Comparison of ENCODE assay signal across 8 mouse cellular contexts in genomic region chr13:81710266-81710665, GRCm38 (mm10). TPM values are rescaled to one million over a fixed set of nuclear protein-coding genes. Genes with fewer than 3 reads are reported as not detected.
A peak's percentile ranks its signal among the peaks of the same experiment; 100 is the strongest.
DNase-seq lines count a peak whose midpoint lies in the region; ATAC-seq and TF ChIP-seq lines count a peak whose summit lies in the region.

No protein-coding gene starts in this region.

- no peak for TF ChIP-seq CTCF in bone marrow macrophage, adult 2 months (IDR thresholded peaks at IDR 0.05; ENCODE audit: low read depth, low read length)

- peaks cover 21% of the 10 kb centered on the region for H3K4me1 ChIP-seq in kidney, embryonic 16.5 days (ENCODE audit: insufficient read depth, low read length)
- H3K4me1 ChIP-seq in bone marrow macrophage, adult 2 months (ENCODE audit: control insufficient read depth, insufficient read depth, low read length), result peaks cover 11% of the 10 kb centered on the region
- H3K4me1 ChIP-seq in hindbrain, embryonic 15.5 days (replicated peaks), result peaks cover 18% of the 10 kb centered on the region
- H3K4me1 ChIP-seq in midbrain, embryonic 11.5 days (ENCODE audit: control insufficient read depth, insufficient read depth, low read length), result peaks cover 13% of the 10 kb centered on the region

- H3K9me3 ChIP-seq in kidney, embryonic 16.5 days (ENCODE audit: low read length), result no peaks in the 10 kb centered on the region
- no peaks in the 10 kb centered on the region for H3K9me3 ChIP-seq in hindbrain, embryonic 15.5 days
- no peaks in the 10 kb centered on the region for H3K9me3 ChIP-seq in midbrain, embryonic 11.5 days (ENCODE audit: control insufficient read depth, low read length)

- peak overlapping the region; percentile 70 for H3K9ac ChIP-seq in kidney, embryonic 16.5 days (replicated peaks; ENCODE audit: low read length)
- H3K9ac ChIP-seq in hindbrain, embryonic 15.5 days, result peak overlapping the region; percentile 78
- H3K9ac ChIP-seq in midbrain, embryonic 11.5 days (ENCODE audit: low read length), result peak overlapping the region; percentile 71

- peak overlapping the region; percentile 87; the same call in 1 of the 2 replicates for H3K27ac ChIP-seq in kidney, embryonic 16.5 days (ENCODE audit: low read length)
- 0 out of 2 replicates have a peak overlapping the region, but pooled peaks have one; percentile 19 for H3K27ac ChIP-seq in bone marrow macrophage, adult 2 months (ENCODE audit: insufficient read depth, low read depth, low read length)
- no peak overlapping the region for H3K27ac ChIP-seq in hindbrain, embryonic 15.5 days (replicated peaks)
- no peak overlapping the region for H3K27ac ChIP-seq in midbrain, embryonic 11.5 days (ENCODE audit: low read depth, low read length)

- no peak for ATAC-seq in kidney, embryonic 16.5 days (ENCODE audit: low FRiP score, low TSS enrichment)
- no peak for ATAC-seq in hindbrain, embryonic 15.5 days (ENCODE audit: low FRiP score, low read depth)
- ATAC-seq in midbrain, embryonic 11.5 days (ENCODE audit: low FRiP score), result 0 out of 2 replicates have a peak, but pooled peaks have one; percentile 1

- H3K36me3 ChIP-seq in kidney, embryonic 16.5 days (ENCODE audit: insufficient read depth, low read length), result no peaks in the 10 kb centered on the region
- no peaks in the 10 kb centered on the region for H3K36me3 ChIP-seq in hindbrain, embryonic 15.5 days
- H3K36me3 ChIP-seq in midbrain, embryonic 11.5 days (ENCODE audit: control insufficient read depth, insufficient read depth, low read length), result no peaks in the 10 kb centered on the region

- under 1% methylated on average over 7 of the region's 7 CpGs for WGBS in kidney, embryonic 16.5 days
- WGBS in hindbrain, embryonic 15.5 days, result 1% methylated on average over 7 of the region's 7 CpGs
- under 1% methylated on average over 7 of the region's 7 CpGs for WGBS in midbrain, embryonic 11.5 days

- H3K4me2 ChIP-seq in kidney, embryonic 16.5 days (replicated peaks; ENCODE audit: low read depth, low read length), result peak overlapping the region; percentile 97
- H3K4me2 ChIP-seq in hindbrain, embryonic 15.5 days, result peak overlapping the region; percentile 93
- H3K4me2 ChIP-seq in midbrain, embryonic 11.5 days, result peak overlapping the region; percentile 99

- H3K4me3 ChIP-seq in kidney, embryonic 16.5 days (ENCODE audit: low read length), result peak overlapping the region; percentile 74
- H3K4me3 ChIP-seq in bone marrow macrophage, adult 2 months (ENCODE audit: insufficient read depth, low read length), result peak overlapping the region; percentile 62
- H3K4me3 ChIP-seq in hindbrain, embryonic 15.5 days, result peak overlapping the region; percentile 79
- peak overlapping the region; percentile 87 for H3K4me3 ChIP-seq in midbrain, embryonic 11.5 days (ENCODE audit: low read depth, low read length)

- TF ChIP-seq POLR2A in bone marrow macrophage, adult 2 months (IDR thresholded peaks at IDR 0.05; ENCODE audit: borderline replicate concordance, low read depth, low read length), result no peak

- DNase-seq in kidney, postnatal 10 days, result no peak
- DNase-seq in midbrain, embryonic 11.5 days (ENCODE audit: low spot score, missing footprints), result no peak
- DNase-seq in urinary bladder, postnatal 4 days (ENCODE audit: low spot score in 2 of 2), result no peak
- no peak for DNase-seq in layer of hippocampus, postnatal 14 days (ENCODE audit: low spot score in 2 of 2)
- DNase-seq in gastrocnemius, postnatal 10 days, result no peak

- no peaks in the 10 kb centered on the region for H3K27me3 ChIP-seq in kidney, embryonic 16.5 days (ENCODE audit: insufficient read depth, low read length)
- H3K27me3 ChIP-seq in hindbrain, embryonic 15.5 days, result no peaks in the 10 kb centered on the region
- no peaks in the 10 kb centered on the region for H3K27me3 ChIP-seq in midbrain, embryonic 11.5 days (ENCODE audit: control insufficient read depth, insufficient read depth, low read length)

RNA-seq across cellular contexts. Expression of gene Polr3g, which starts 0.5 kb away (rescaled TPM):
- polyA plus RNA-seq in kidney, embryonic 16.5 days (2015; fragmentation: Nextera tagmentation; extraction: Ambion mirVana), result 10.9 and 11.9 TPM in 2 replicates
- 3.2 and 3.6 TPM in 2 replicates for polyA plus RNA-seq in bone marrow macrophage, adult 2 months (2012; ENCODE audit: insufficient read depth, insufficient read length, missing spikeins)
- polyA plus RNA-seq in hindbrain, embryonic 15.5 days (2015; fragmentation: Nextera tagmentation; extraction: Ambion mirVana), result 5.3 and 5.8 TPM in 2 replicates
- 16.7 and 17.7 TPM in 2 replicates for polyA plus RNA-seq in midbrain, embryonic 11.5 days (2014; fragmentation: Nextera tagmentation; extraction: Ambion mirVana)
- 1 to 10 TPM; 3.6 to 4.7 TPM for total RNA-seq in layer of hippocampus, postnatal 14 days (2021)
- 1 to 10 TPM; 1.0 to 1.1 TPM for total RNA-seq in gastrocnemius, postnatal 10 days (2021)

RNA-seq across cellular contexts. Expression of gene Mblac2, which starts 0.9 kb away (rescaled TPM):
- polyA plus RNA-seq in kidney, embryonic 16.5 days (2015; fragmentation: Nextera tagmentation; extraction: Ambion mirVana), result 8.9 and 9.5 TPM in 2 replicates
- polyA plus RNA-seq in bone marrow macrophage, adult 2 months (2012; ENCODE audit: insufficient read depth, insufficient read length, missing spikeins), result 8.4 and 8.6 TPM in 2 replicates
- polyA plus RNA-seq in hindbrain, embryonic 15.5 days (2015; fragmentation: Nextera tagmentation; extraction: Ambion mirVana), result 50.0 and 52.1 TPM in 2 replicates
- polyA plus RNA-seq in midbrain, embryonic 11.5 days (2014; fragmentation: Nextera tagmentation; extraction: Ambion mirVana), result 5.9 and 7.8 TPM in 2 replicates
- 10 to 100 TPM; 28.4 to 29.2 TPM for total RNA-seq in layer of hippocampus, postnatal 14 days (2021)
- total RNA-seq in gastrocnemius, postnatal 10 days (2021), result 1 to 10 TPM; 1.7 to 1.8 TPM

RNA-seq across cellular contexts. Expression of gene Lysmd3, which starts 52.8 kb away (rescaled TPM):
- polyA plus RNA-seq in kidney, embryonic 16.5 days (2015; fragmentation: Nextera tagmentation; extraction: Ambion mirVana), result 23.7 and 26.0 TPM in 2 replicates
- polyA plus RNA-seq in bone marrow macrophage, adult 2 months (2012; ENCODE audit: insufficient read depth, insufficient read length, missing spikeins), result 18.4 and 18.9 TPM in 2 replicates
- polyA plus RNA-seq in hindbrain, embryonic 15.5 days (2015; fragmentation: Nextera tagmentation; extraction: Ambion mirVana), result 17.3 and 19.3 TPM in 2 replicates
- polyA plus RNA-seq in midbrain, embryonic 11.5 days (2014; fragmentation: Nextera tagmentation; extraction: Ambion mirVana), result 30.5 and 34.1 TPM in 2 replicates
- total RNA-seq in layer of hippocampus, postnatal 14 days (2021), result 10 to 100 TPM; 10.9 to 14.2 TPM
- total RNA-seq in gastrocnemius, postnatal 10 days (2021), result 10 to 100 TPM in 1 of 2 experiments, 1 to 10 TPM in 1; 8.4 to 11.0 TPM

Comparison
In these comparisons a context has a peak if more than half of its experiments do, and no peak if none do; other contexts are left out.
1. H3K27ac ChIP-seq: peak in kidney, embryonic 16.5 days (single experiment) and bone marrow macrophage, adult 2 months (single experiment); none in hindbrain, embryonic 15.5 days (single experiment) and midbrain, embryonic 11.5 days (single experiment).
2. Peak in every context shown above with its lines, with median percentiles within 50 percentile points of each other: H3K4me2 ChIP-seq, H3K4me3 ChIP-seq and H3K9ac ChIP-seq.